Mouse (Mus musculus) limb, embryonic 12.5 days (tissue): Measurements from ENCODE around the gene Copb1. TPM values are rescaled to one million over a fixed set of nuclear protein-coding genes. Genes with fewer than 3 reads are reported as not detected.
A peak's percentile ranks its signal among the peaks of the same experiment; 100 is the strongest.

Experiments
- ATAC-seq: fragments of 200-750 bp; cut with Nextera tagmentation; 2 replicates; pipeline ENCODE4 v1.8.0; 2017; ENCODE audit warnings: low read depth, moderate TSS enrichment; ENCODE audit not compliant: insufficient number of reproducible peaks, insufficient read depth, low FRiP score, low TSS enrichment
- H3K27ac ChIP-seq: fragments of 300-500 bp; sonication (generic); 2 replicates; pipeline ENCODE4 v1.5.1; 2016; ENCODE audit warnings: mild to moderate bottlenecking, moderate library complexity
- H3K27me3 ChIP-seq: fragments of 300-500 bp; sonication (generic); 2 replicates; pipeline ENCODE4 v1.6.1; 2016; ENCODE audit warnings: mild to moderate bottlenecking, moderate library complexity
- H3K36me3 ChIP-seq: fragments of 300-500 bp; sonication (generic); 2 replicates; pipeline ENCODE4 v1.6.1; 2016; ENCODE audit warnings: mild to moderate bottlenecking, moderate library complexity
- H3K4me1 ChIP-seq: fragments of 300-500 bp; sonication (generic); replicated peaks from 2 replicates; pipeline ENCODE4 v1.6.1; 2016
- H3K4me2 ChIP-seq: fragments of 300-500 bp; sonication (generic); 2 replicates; pipeline ENCODE4 v1.6.1; 2016; ENCODE audit warnings: mild to moderate bottlenecking, moderate library complexity
- H3K4me3 ChIP-seq: fragments of 300-500 bp; sonication (generic); replicated peaks from 2 replicates; pipeline ENCODE4 v1.5.1; 2016; ENCODE audit warnings: mild to moderate bottlenecking
- H3K9ac ChIP-seq: fragments of 300-500 bp; sonication (generic); replicated peaks from 2 replicates; pipeline ENCODE4 v1.6.1; 2016; ENCODE audit warnings: mild to moderate bottlenecking, moderate library complexity
- H3K9me3 ChIP-seq: fragments of 300-500 bp; sonication (generic); 2 replicates; pipeline ENCODE4 v1.6.1; 2016; ENCODE audit warnings: mild to moderate bottlenecking, moderate library complexity
- WGBS: fragments of 180-500 bp; shearing (Covaris S2); methylation state at CpG from one replicate; pipeline ENCODE4 v1.1.7; 2016; 5-methylcytosine and 5-hydroxymethylcytosine counted together
- polyA plus RNA-seq: library from polyadenylated mRNA; unstranded; fragments of >200 nt; fragmentation: Nextera tagmentation; extraction: Ambion mirVana; gene quantifications from 2 replicates; pipeline ENCODE4 v1.2.1, GENCODE M21; 2016

The Copb1 gene
- 120 and 121 TPM in 2 replicates for polyA plus RNA-seq

GRCm38 (mm10) chr7:114253885-114254833 is at the start of gene Copb1:
Gene Copb1, minus strand, starts transcription at chr7:114254711.
- peak within 1 kb of the TSS; percentile 98 for H3K4me3 ChIP-seq
- peak within 1 kb of the TSS; percentile 97 for H3K9ac ChIP-seq
- no peaks in the 10 kb centered on the region for H3K27me3 ChIP-seq
- WGBS: 2% methylated on average over 75 of the region's 75 CpGs
- H3K4me2 ChIP-seq: peak within 1 kb of the TSS; percentile 56
- ATAC-seq: peak; percentile 96
- H3K4me1 ChIP-seq: no peaks in the 10 kb centered on the region; the same call in 1 of the 2 replicates
- peak within 1 kb of the TSS; percentile 85 for H3K27ac ChIP-seq
- peaks cover 6% of the 10 kb centered on the region; the same call in 1 of the 2 replicates for H3K9me3 ChIP-seq
- peaks cover 30% of the 10 kb centered on the region for H3K36me3 ChIP-seq

- Histone ChIP-seq H3K4me3 (no peak overlapping the region), H3K36me3 (no peaks in the 10 kb centered on the region), H3K4me2 (no peak overlapping the region), H3K27me3 (no peaks in the 10 kb centered on the region), H3K27ac (no peak overlapping the region), H3K4me1 (no peaks in the 10 kb centered on the region), H3K9me3 (no peaks in the 10 kb centered on the region), H3K9ac (no peak overlapping the region)
- 82% methylated on average over 4 of the region's 4 CpGs for WGBS
- ATAC-seq: no peak
These were observed 46.8 kb upstream of the Copb1 start for GRCm38 (mm10) chr7:114301293-114301782.

DNA sequence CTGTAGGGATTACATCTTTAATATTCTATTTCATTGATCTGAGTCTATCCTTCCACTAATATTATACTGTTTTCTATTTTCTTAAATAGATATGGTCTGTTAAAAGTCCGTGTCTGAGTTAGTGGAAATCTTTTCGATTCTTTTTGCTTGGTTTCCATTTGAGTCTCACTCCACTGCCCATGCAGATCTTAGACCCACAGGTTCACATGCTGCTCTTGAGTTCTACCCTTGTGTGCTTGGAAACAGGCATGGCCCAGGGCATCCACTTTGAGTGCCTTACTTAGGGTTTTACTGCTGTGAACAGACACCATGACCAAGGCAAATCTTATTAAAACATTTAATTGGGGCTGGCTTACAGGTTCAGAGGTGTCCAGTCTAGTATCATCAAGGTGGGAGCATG is 46.3 kb upstream of the Copb1 start:
- H3K27ac ChIP-seq: no peak overlapping the region
- WGBS: 93% methylated on average over 2 of the region's 2 CpGs
- no peaks in the 10 kb centered on the region for H3K36me3 ChIP-seq
- H3K4me3 ChIP-seq: no peak overlapping the region
- no peaks in the 10 kb centered on the region for H3K9me3 ChIP-seq
- no peak overlapping the region for H3K9ac ChIP-seq
- H3K27me3 ChIP-seq: no peaks in the 10 kb centered on the region
- H3K4me1 ChIP-seq: no peaks in the 10 kb centered on the region
- no peak overlapping the region for H3K4me2 ChIP-seq
- ATAC-seq: no peak

DNA sequence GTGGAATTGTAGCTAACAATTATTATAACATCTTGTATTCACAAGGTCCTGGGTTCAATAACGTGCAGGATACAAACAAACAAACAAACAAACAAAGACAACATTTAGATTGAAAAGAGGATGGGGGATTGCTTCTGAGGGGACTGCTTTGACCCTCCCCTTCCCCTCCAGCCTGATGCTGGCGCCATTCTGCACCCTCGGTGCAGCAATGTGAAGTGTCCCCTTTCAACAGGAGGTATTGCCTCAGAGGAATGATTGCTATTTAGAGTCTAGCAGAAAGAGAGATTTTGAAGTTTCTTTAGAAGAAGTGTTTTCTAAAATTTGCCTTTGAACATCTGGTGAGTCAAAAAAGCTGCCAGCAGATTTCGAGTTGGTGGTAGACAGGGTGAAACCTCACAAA is 44.7 kb upstream of the Copb1 start:
- H3K4me1 ChIP-seq: no peaks in the 10 kb centered on the region
- 60% methylated on average over 4 of the region's 4 CpGs for WGBS
- H3K9ac ChIP-seq: no peak overlapping the region
- no peak for ATAC-seq
- H3K4me2 ChIP-seq: no peak overlapping the region
- H3K27me3 ChIP-seq: no peaks in the 10 kb centered on the region
- no peak overlapping the region for H3K27ac ChIP-seq
- H3K4me3 ChIP-seq: no peak overlapping the region
- no peaks in the 10 kb centered on the region for H3K36me3 ChIP-seq
- H3K9me3 ChIP-seq: no peaks in the 10 kb centered on the region

DNA sequence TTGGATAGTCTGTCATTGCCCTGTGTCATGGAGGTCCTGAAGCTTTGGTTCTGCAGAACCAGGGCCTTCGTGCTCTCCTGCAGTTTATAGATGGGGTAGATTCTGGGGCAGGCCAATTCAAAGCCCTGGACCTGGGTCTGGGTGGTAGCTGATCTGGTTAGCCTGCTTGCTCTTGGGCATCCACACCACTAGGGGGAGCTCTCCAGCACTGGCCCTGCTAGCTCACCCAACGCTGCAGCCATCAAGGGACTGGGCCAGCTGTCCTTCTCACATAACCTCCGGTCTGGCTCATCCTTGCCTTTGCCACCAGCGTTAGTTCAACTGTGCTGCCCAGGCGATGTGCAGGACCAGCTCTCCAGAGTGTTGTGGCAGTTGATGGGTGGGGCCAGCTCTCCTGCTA is 40.2 kb upstream of the Copb1 start:
- H3K9ac ChIP-seq: no peak overlapping the region
- H3K27me3 ChIP-seq: no peaks in the 10 kb centered on the region
- no peak for ATAC-seq
- H3K36me3 ChIP-seq: no peaks in the 10 kb centered on the region
- H3K4me3 ChIP-seq: no peak overlapping the region
- H3K4me2 ChIP-seq: no peak overlapping the region
- 86% methylated on average over 5 of the region's 5 CpGs for WGBS
- H3K4me1 ChIP-seq: 0 out of 2 replicates have a peak, but pooled peaks cover 12% of the 10 kb centered on the region
- no peaks in the 10 kb centered on the region for H3K9me3 ChIP-seq
- no peak overlapping the region for H3K27ac ChIP-seq

- WGBS: 76% methylated on average over 5 of the region's 5 CpGs
- H3K4me2 ChIP-seq: no peak overlapping the region
- 0 out of 2 replicates have a peak, but pooled peaks cover 12% of the 10 kb centered on the region for H3K4me1 ChIP-seq
- H3K36me3 ChIP-seq: no peaks in the 10 kb centered on the region
- no peaks in the 10 kb centered on the region for H3K9me3 ChIP-seq
- no peak overlapping the region for H3K27ac ChIP-seq
- no peaks in the 10 kb centered on the region for H3K27me3 ChIP-seq
- ATAC-seq: no peak
- no peak overlapping the region for H3K9ac ChIP-seq
- no peak overlapping the region for H3K4me3 ChIP-seq
These were observed 39.4 kb upstream of the Copb1 start for GRCm38 (mm10) chr7:114293903-114294302.

GRCm38 (mm10) chr7:114292501-114292971 is 38.0 kb upstream of the Copb1 start:
- 18% methylated on average over 12 of the region's 12 CpGs for WGBS
- Histone ChIP-seq H3K36me3 (no peaks in the 10 kb centered on the region), H3K4me1 (0 out of 2 replicates have a peak, but pooled peaks cover 12% of the 10 kb centered on the region), H3K4me2 (peak overlapping the region; percentile 36), H3K4me3 (no peak overlapping the region), H3K27me3 (no peaks in the 10 kb centered on the region), H3K9ac (no peak overlapping the region), H3K27ac (no peak overlapping the region), H3K9me3 (no peaks in the 10 kb centered on the region)
- no peak for ATAC-seq

- no peak overlapping the region for H3K27ac ChIP-seq
- H3K9me3 ChIP-seq: no peaks in the 10 kb centered on the region
- no peak overlapping the region for H3K4me2 ChIP-seq
- no peak for ATAC-seq
- 0 out of 2 replicates have a peak, but pooled peaks cover 12% of the 10 kb centered on the region for H3K4me1 ChIP-seq
- 64% methylated on average over 15 of the region's 15 CpGs for WGBS
- H3K36me3 ChIP-seq: no peaks in the 10 kb centered on the region
- no peaks in the 10 kb centered on the region for H3K27me3 ChIP-seq
- no peak overlapping the region for H3K9ac ChIP-seq
- H3K4me3 ChIP-seq: no peak overlapping the region
These were observed 37.2 kb upstream of the Copb1 start for GRCm38 (mm10) chr7:114291461-114292335.

DNA sequence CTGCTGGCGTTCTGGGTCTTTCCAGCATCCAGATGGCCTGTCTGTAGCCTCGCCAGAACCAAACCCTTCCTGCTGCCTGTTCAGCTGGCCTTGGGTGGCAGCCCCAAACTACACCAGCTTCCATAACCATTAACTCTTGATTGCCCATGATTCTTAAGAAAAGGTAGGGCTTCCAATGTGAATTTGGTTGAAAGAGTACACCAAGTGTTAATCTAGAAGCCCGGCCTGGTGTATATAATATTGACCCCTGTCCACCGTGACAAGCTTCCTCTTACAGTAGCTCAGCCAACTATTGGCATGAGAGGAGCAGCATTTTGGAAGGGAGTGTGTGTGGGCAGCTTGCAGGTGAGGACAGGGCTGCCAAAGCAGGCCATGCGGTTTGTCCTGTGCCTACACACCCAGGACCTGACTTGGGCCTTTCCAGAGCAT is 35.6 kb upstream of the Copb1 start:
- ATAC-seq: no peak
- no peaks in the 10 kb centered on the region for H3K27me3 ChIP-seq
- no peak overlapping the region for H3K27ac ChIP-seq
- no peak overlapping the region for H3K4me3 ChIP-seq
- no peaks in the 10 kb centered on the region for H3K36me3 ChIP-seq
- no peak overlapping the region for H3K9ac ChIP-seq
- H3K4me2 ChIP-seq: no peak overlapping the region
- 0 out of 2 replicates have a peak, but pooled peaks cover 12% of the 10 kb centered on the region for H3K4me1 ChIP-seq
- 55% methylated on average over 5 of the region's 5 CpGs for WGBS
- no peaks in the 10 kb centered on the region for H3K9me3 ChIP-seq

DNA sequence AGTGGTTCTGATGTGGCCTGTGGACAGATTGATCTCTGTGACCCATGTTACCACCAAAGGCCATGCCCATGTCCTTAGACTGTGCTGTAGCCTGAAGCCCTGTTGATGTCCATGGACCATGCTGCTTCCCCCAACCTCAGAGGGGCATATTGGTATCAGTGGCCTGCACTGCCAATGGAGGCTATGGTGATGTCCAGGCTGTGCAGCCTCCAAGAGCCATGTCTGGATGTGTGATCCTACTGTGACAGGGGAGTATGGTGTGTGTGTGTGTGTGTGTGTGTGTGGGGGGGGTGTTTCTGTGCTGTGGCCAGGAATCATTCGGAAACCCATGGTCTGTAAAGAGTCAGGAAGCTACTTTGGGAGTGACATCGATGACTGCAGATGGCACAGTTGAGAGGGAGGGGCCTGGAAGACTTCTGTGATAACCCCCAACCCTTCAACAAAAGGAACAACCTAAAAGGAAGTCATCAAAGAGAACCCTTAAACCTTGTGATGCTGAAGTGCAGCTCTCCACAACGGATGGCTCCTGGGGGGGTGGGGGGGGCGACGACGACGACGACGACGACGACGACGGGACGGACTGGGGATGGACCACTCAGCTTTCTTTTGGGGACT is 29.9 kb upstream of the Copb1 start:
- H3K4me1 ChIP-seq: no peaks in the 10 kb centered on the region
- 89% methylated on average over 14 of the region's 14 CpGs for WGBS
- no peaks in the 10 kb centered on the region for H3K36me3 ChIP-seq
- no peaks in the 10 kb centered on the region for H3K9me3 ChIP-seq
- no peak overlapping the region for H3K4me3 ChIP-seq
- no peak for ATAC-seq
- H3K4me2 ChIP-seq: no peak overlapping the region
- H3K27ac ChIP-seq: no peak overlapping the region
- no peak overlapping the region for H3K9ac ChIP-seq
- H3K27me3 ChIP-seq: no peaks in the 10 kb centered on the region
